Mouse (Mus musculus): ENCODE results near the gene 6430548M08Rik.

GRCm38 (mm10) chr8:120101068-120101972 is 12.6 kb upstream of the 6430548M08Rik start, which contains the start of gene Zdhhc7:
- TF ChIP-seq ZNF384 (IDR thresholded peaks at IDR 0.05; ENCODE audit: low read depth, low read length) (no peak), ZC3H11A (IDR thresholded peaks at IDR 0.05; ENCODE audit: borderline replicate concordance, low read depth, low read length) (no peak), HCFC1 (IDR thresholded peaks at IDR 0.05; ENCODE audit: borderline replicate concordance, insufficient read depth, low read length) (no peak), MAFK (IDR thresholded peaks at IDR 0.05; ENCODE audit: insufficient read depth, low read depth, low read length) (no peak)
